Mouse (Mus musculus): ENCODE data around the gene Dnmt3a. TPM values are rescaled to one million over a fixed set of nuclear protein-coding genes. Genes with fewer than 3 reads are reported as not detected.

The Dnmt3a gene
- total RNA-seq, 2 experiments from 2014 or later = 70.3 to 82.5 TPM

GRCm38 (mm10) chr12:3947503-3947902 is 141.7 kb downstream of the Dnmt3a start:
- Histone ChIP-seq H3K4me3 (no peak overlapping the region), H3K27ac (no peak overlapping the region)
- TF ChIP-seq CTCF (conservative IDR thresholded peaks at IDR 0.05) = no peak
- no peak for DNase-seq (ENCODE audit: low spot score in 2 of 2)

DNA sequence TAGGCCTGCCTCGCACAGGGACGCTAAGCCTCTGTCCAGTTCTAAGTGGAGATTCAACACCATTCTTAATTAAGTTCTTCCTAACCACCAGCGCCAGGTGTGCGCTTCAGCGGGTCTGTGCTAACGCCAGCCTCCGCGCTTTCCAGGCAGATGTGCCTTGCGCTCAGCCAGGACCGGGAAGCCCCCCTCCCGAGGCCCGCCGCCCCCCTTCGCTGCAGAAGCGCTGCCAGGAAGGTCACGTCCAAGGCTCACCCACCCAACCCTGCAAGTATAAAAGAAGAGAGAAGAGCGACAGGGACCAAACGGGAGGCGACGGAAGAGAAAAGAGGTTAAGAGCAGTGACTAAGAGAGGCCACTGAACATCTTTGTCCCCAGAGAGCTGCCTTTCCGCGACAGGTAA is 148.8 kb downstream of the Dnmt3a start, which contains the start of gene Pomc:
TSS of gene Pomc (plus strand) at position 301 of the 400 bp plus-strand sequence.
- H3K27ac ChIP-seq = no peak within 1 kb of the TSS
- TF ChIP-seq CTCF (conservative IDR thresholded peaks at IDR 0.05) = no peak
- DNase-seq (ENCODE audit: low spot score in 2 of 2) = no peak

GRCm38 (mm10) chr12:3955371-3955770 is 149.6 kb downstream of the Dnmt3a start:
- no peak for DNase-seq (ENCODE audit: low spot score in 2 of 2)
- no peak overlapping the region for H3K4me3 ChIP-seq
- no peak for TF ChIP-seq CTCF (conservative IDR thresholded peaks at IDR 0.05)

More for the DNA sequence above, 148.8 kb downstream of the Dnmt3a start, which contains the start of gene Pomc:
- H3K4me3 ChIP-seq = no peak within 1 kb of the TSS

GRCm38 (mm10) chr12:3956351-3956750 is 150.5 kb downstream of the Dnmt3a start:
- H3K27ac ChIP-seq = no peak overlapping the region
- peak; percentile 76 for TF ChIP-seq CTCF (conservative IDR thresholded peaks at IDR 0.05)
- no peak overlapping the region for H3K4me3 ChIP-seq
- DNase-seq (ENCODE audit: low spot score in 2 of 2) = peak in 1 of 2 experiments; percentile 27

More at GRCm38 (mm10) chr12:3955371-3955770, 149.6 kb downstream of the Dnmt3a start:
- no peak overlapping the region for H3K27ac ChIP-seq

- DNase-seq (ENCODE audit: low spot score in 2 of 2) = peak; percentile 84 to 91
- Histone ChIP-seq H3K4me3 (peak overlapping the region; percentile 75), H3K27ac (peak overlapping the region; percentile 95)
- TF ChIP-seq CTCF (conservative IDR thresholded peaks at IDR 0.05) = no peak
Observed at GRCm38 (mm10) chr12:3959791-3960543, 154.2 kb downstream of the Dnmt3a start.

- H3K27ac ChIP-seq = peak overlapping the region; percentile 95
Observed at GRCm38 (mm10) chr12:3960553-3960952, 154.7 kb downstream of the Dnmt3a start.

More at GRCm38 (mm10) chr12:3960553-3960952, 154.7 kb downstream of the Dnmt3a start:
- H3K4me3 ChIP-seq = peak overlapping the region; percentile 75
- DNase-seq (ENCODE audit: low spot score in 2 of 2) = no peak
- TF ChIP-seq CTCF (conservative IDR thresholded peaks at IDR 0.05) = peak; percentile 40

Other genes starting within 250 kb of the Dnmt3a start
- gene Dtnb, start 233.6 kb upstream of the Dnmt3a start, total RNA-seq (2021) = 100 to 1,000 TPM; 127 to 129 TPM
- gene Pomc, start 148.9 kb downstream of the Dnmt3a start, total RNA-seq (2021) = 1 to 10 TPM; 1.7 to 3.1 TPM
- 100 to 1,000 TPM in 1 of 2 experiments, 10 to 100 TPM in 1; 91.8 to 104 TPM for gene Efr3b, start 232.9 kb downstream of the Dnmt3a start, total RNA-seq (2021)